Mouse (Mus musculus): ENCODE data around the gene Tmem233.

- no peak for TF ChIP-seq POLR2A (IDR thresholded peaks at IDR 0.05; ENCODE audit: borderline replicate concordance, control insufficient read depth, low read depth, low read length)
- no peak for TF ChIP-seq CTCF (IDR thresholded peaks at IDR 0.05; ENCODE audit: control insufficient read depth, insufficient read depth, low read length)
Observed at GRCm38 (mm10) chr5:116014237-116014636, 68.8 kb downstream of the Tmem233 start.
